Mouse (Mus musculus): ENCODE measurements at regions not wholly inside any gene's neighbourhood (a gene's known extent, or its start where the extent isn't known, plus 50 kb on each side); places are given as distances from the start of the nearest gene placed in this dataset.

DNA sequence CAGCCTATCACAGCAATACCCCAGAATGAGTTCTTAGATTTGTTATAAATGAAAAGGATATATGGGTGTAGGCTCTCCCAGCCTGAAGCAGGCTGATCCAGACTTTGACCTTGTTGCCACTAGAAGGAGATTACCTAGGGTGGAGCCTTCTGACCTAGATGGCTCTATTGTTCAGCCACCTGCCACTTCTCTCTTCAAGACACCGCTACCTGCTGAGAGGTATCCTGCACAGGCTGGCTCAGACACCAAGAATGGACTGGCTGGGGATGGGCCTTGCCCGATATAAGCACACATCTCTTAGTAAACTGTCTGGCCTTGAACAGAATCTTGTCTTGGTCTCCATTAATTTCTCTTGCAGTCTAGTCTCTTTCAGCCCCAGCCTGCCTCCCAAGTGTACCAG, 597.9 kb upstream of the Manea start:
- TF ChIP-seq POLR2A (IDR thresholded peaks at IDR 0.05; ENCODE audit: insufficient read length, low read depth) = no peak
- no peak for TF ChIP-seq USF1 (IDR thresholded peaks at IDR 0.05; ENCODE audit: low read depth)
- no peak for TF ChIP-seq E2F4 (IDR thresholded peaks at IDR 0.05; ENCODE audit: insufficient read depth)
